Mouse (Mus musculus) small intestine, adult 2 months (tissue): ENCODE results near the gene Golga3.

ENCODE experiments used
- CTCF ChIP-seq: fragments of 200-500 bp; IDR thresholded peaks from 2 replicates; pipeline ENCODE4 v1.5.1; 2012; ENCODE audit warnings: low read depth, mild to moderate bottlenecking, control low read depth, inconsistent platforms, low read length, moderate library complexity, mixed read lengths; ENCODE audit not compliant: insufficient replicate concordance, insufficient read length; ENCODE audit errors: extremely low read depth
- POLR2A ChIP-seq: fragments of 200-500 bp; IDR thresholded peaks from 2 replicates; pipeline ENCODE4 v1.6.1; 2012; ENCODE audit warnings: low read depth, mild to moderate bottlenecking, control low read depth, inconsistent platforms, low read length, moderate library complexity

- TF ChIP-seq POLR2A (peak; percentile 43; the same call in 1 of the 2 replicates), CTCF (peak; percentile 19; the same call in 1 of the 2 replicates)
These were observed at the start of gene Golga3 for GRCm38 (mm10) chr5:110176362-110177020.
